Comparison of ENCODE assay signal across 19 mouse cellular contexts in genomic region chr1:73924210-73924609, GRCm38 (mm10).
A peak's percentile ranks its signal among the peaks of the same experiment; 100 is the strongest.
DNase-seq lines count a peak whose midpoint lies in the region; ATAC-seq and TF ChIP-seq lines count a peak whose summit lies in the region.
"Had no signal": no experiment of that assay in that cellular context is flagged by ENCODE, and none has a peak within 500 bp of the region (broad histone marks: within the 10 kb centered on the region; RNA-seq: fewer than 3 reads in every experiment).

No protein-coding gene starts in this region.

- H3K36me3 ChIP-seq in heart, embryonic 13.5 days = peaks cover 100% of the 10 kb centered on the region
- peaks cover 49% of the 10 kb centered on the region for H3K36me3 ChIP-seq in kidney, adult 2 months (ENCODE audit: control insufficient read depth, insufficient read depth, low read length)
- peaks cover 80% of the 10 kb centered on the region for H3K36me3 ChIP-seq in lung, postnatal 0 days (ENCODE audit: insufficient read depth, low read length)

- H3K4me2 ChIP-seq in heart, embryonic 13.5 days = no peak overlapping the region
- H3K4me2 ChIP-seq in lung, postnatal 0 days (replicated peaks; ENCODE audit: low read depth, low read length) = no peak overlapping the region
- H3K4me2 ChIP-seq: forebrain, embryonic 13.5 days; liver, embryonic 12.5 days; midbrain, embryonic 12.5 days had no signal

- peak overlapping the region; percentile 79 for H3K27ac ChIP-seq in heart, embryonic 13.5 days (replicated peaks)
- peak overlapping the region; percentile 77; the same call in 1 of the 2 replicates for H3K27ac ChIP-seq in kidney, adult 2 months (ENCODE audit: insufficient read depth, low read depth, low read length)
- H3K27ac ChIP-seq in lung, postnatal 0 days (ENCODE audit: low read length) = peak overlapping the region; percentile 68
- H3K27ac ChIP-seq: forebrain, embryonic 13.5 days; liver, embryonic 12.5 days; macrophage; midbrain, embryonic 12.5 days had no signal

- 78% methylated on average over 5 of the region's 5 CpGs for WGBS in heart, embryonic 13.5 days
- 80% methylated on average over 5 of the region's 5 CpGs for WGBS in kidney, adult 2 months
- WGBS in lung, postnatal 0 days = 63% methylated on average over 5 of the region's 5 CpGs

- no peaks in the 10 kb centered on the region for H3K9me3 ChIP-seq in heart, embryonic 13.5 days
- no peaks in the 10 kb centered on the region for H3K9me3 ChIP-seq in lung, postnatal 0 days (ENCODE audit: low read length)
- H3K9me3 ChIP-seq: forebrain, embryonic 13.5 days; liver, embryonic 12.5 days; midbrain, embryonic 12.5 days had no signal

- no peak overlapping the region for H3K4me3 ChIP-seq in heart, embryonic 13.5 days
- H3K4me3 ChIP-seq in kidney, adult 2 months (ENCODE audit: insufficient read depth, low read depth, low read length) = no peak overlapping the region
- H3K4me3 ChIP-seq in lung, postnatal 0 days (ENCODE audit: low read depth, low read length) = no peak overlapping the region
- H3K4me3 ChIP-seq: forebrain, embryonic 13.5 days; liver, embryonic 12.5 days; midbrain, embryonic 12.5 days had no signal

- no peak; the same call in 1 of the 2 replicates for TF ChIP-seq EP300 in lung, postnatal 0 days (IDR thresholded peaks at IDR 0.05)

- H3K27me3 ChIP-seq in heart, embryonic 13.5 days (replicated peaks) = no peaks in the 10 kb centered on the region
- H3K27me3 ChIP-seq in kidney, adult 2 months (replicated peaks; ENCODE audit: control insufficient read depth, insufficient read depth, low read length) = no peaks in the 10 kb centered on the region
- no peaks in the 10 kb centered on the region for H3K27me3 ChIP-seq in lung, postnatal 0 days (replicated peaks; ENCODE audit: insufficient read depth, low read length)
- H3K27me3 ChIP-seq: forebrain, embryonic 13.5 days; liver, embryonic 12.5 days; midbrain, embryonic 12.5 days had no signal

- H3K9ac ChIP-seq in heart, embryonic 13.5 days = no peak overlapping the region
- H3K9ac ChIP-seq in lung, postnatal 0 days (replicated peaks; ENCODE audit: low read depth) = no peak overlapping the region
- H3K9ac ChIP-seq: forebrain, embryonic 13.5 days; liver, embryonic 12.5 days; midbrain, embryonic 12.5 days had no signal

- ATAC-seq in heart, embryonic 13.5 days (ENCODE audit: extremely low read depth, insufficient number of reproducible peaks, low FRiP score, low TSS enrichment) = no peak
- ATAC-seq in lung, postnatal 0 days = no peak
- ATAC-seq: forebrain, embryonic 13.5 days; liver, embryonic 12.5 days had no signal

- no peak for TF ChIP-seq CTCF in kidney, adult 2 months (conservative IDR thresholded peaks at IDR 0.05; ENCODE audit: insufficient read depth, insufficient read length, low read depth, low read length)
- TF ChIP-seq CTCF in lung, postnatal 0 days (IDR thresholded peaks at IDR 0.05) = no peak

- peaks cover 52% of the 10 kb centered on the region for H3K4me1 ChIP-seq in heart, embryonic 13.5 days
- peaks cover 11% of the 10 kb centered on the region for H3K4me1 ChIP-seq in kidney, adult 2 months (ENCODE audit: control insufficient read depth, insufficient read depth, low read length)
- peaks cover 22% of the 10 kb centered on the region for H3K4me1 ChIP-seq in lung, postnatal 0 days (ENCODE audit: insufficient read depth, low read depth, low read length)
- H3K4me1 ChIP-seq: forebrain, embryonic 13.5 days; liver, embryonic 12.5 days; midbrain, embryonic 12.5 days had no signal

- no peak for TF ChIP-seq POLR2A in kidney, adult 2 months (IDR thresholded peaks at IDR 0.05; ENCODE audit: low read depth, low read length)

- DNase-seq in heart, adult 9 months (ENCODE audit: low spot score in 2 of 2) = no peak
- DNase-seq in kidney, adult 2 months = no peak
- DNase-seq in kidney, postnatal 25 days = no peak
- no peak for DNase-seq in lung, postnatal 0 days (ENCODE audit: low spot score)
- DNase-seq in lung, postnatal 25 days (ENCODE audit: low spot score) = no peak
- DNase-seq in retina, embryonic 14.5 days (ENCODE audit: low spot score) = no peak
- no peak for DNase-seq in frontal cortex, adult 2 months (ENCODE audit: extremely low spot score in 1 of 2, low spot score in 1 of 2)
- DNase-seq: adrenal gland, adult 8-10 months; cerebellum, adult 11-12 months; cerebellum, postnatal 25 days; gastrocnemius, postnatal 36 days; kidney, adult 11 months; retina, postnatal 1 day; right cerebral cortex, postnatal 4 days had no signal
